Mouse (Mus musculus) forebrain, embryonic 14.5 days (tissue): ENCODE results near the gene Ugt2b37. TPM values are rescaled to one million over a fixed set of nuclear protein-coding genes. Genes with fewer than 3 reads are reported as not detected.
"Not testable (repeated sequence)": the region's sequence is repeated elsewhere in the genome, so short reads cannot be mapped to it uniquely, and the experiment has no call there.

Experiments used
- ATAC-seq: fragments of 200-750 bp; cut with Nextera tagmentation; 2 replicates; pipeline ENCODE4 v1.8.0; 2017; ENCODE audit warnings: mild to moderate bottlenecking, moderate library complexity
- DNase-seq: peaks from one replicate; pipeline ENCODE4 v3.0.0-alpha.2; 2015; ENCODE audit warnings: low spot score
- H3K27ac ChIP-seq: fragments of 300-500 bp; sonication (generic); 2 replicates; pipeline ENCODE4 v1.5.1; 2014; ENCODE audit warnings: low read depth, mild to moderate bottlenecking, control low read depth, low read length, moderate library complexity
- H3K27me3 ChIP-seq: fragments of 300-500 bp; sonication (generic); replicated peaks from 2 replicates; pipeline ENCODE4 v1.6.1; 2014; ENCODE audit warnings: low read length, control low read depth, mixed read lengths; ENCODE audit not compliant: control insufficient read depth, insufficient read depth
- H3K36me3 ChIP-seq: fragments of 300-500 bp; sonication (generic); 2 replicates; pipeline ENCODE4 v1.6.1; 2014; ENCODE audit warnings: low read length, control low read depth; ENCODE audit not compliant: control insufficient read depth, insufficient read depth
- H3K4me1 ChIP-seq: fragments of 300-500 bp; sonication (generic); 2 replicates; pipeline ENCODE4 v1.6.1; 2014; ENCODE audit warnings: antibody characterized with exemption, low read length, control low read depth; ENCODE audit not compliant: control insufficient read depth, insufficient read depth
- H3K4me2 ChIP-seq: fragments of 300-500 bp; sonication (generic); 2 replicates; pipeline ENCODE4 v1.6.1; 2014; ENCODE audit warnings: mild to moderate bottlenecking, control low read depth, low read length
- H3K4me3 ChIP-seq: fragments of 300-500 bp; sonication (generic); 2 replicates; pipeline ENCODE4 v1.5.1; 2014; ENCODE audit warnings: low read depth, low read length, control low read depth
- H3K9ac ChIP-seq: fragments of 300-500 bp; sonication (generic); 2 replicates; pipeline ENCODE4 v1.6.1; 2014; ENCODE audit warnings: mild to moderate bottlenecking, low read length, control low read depth, moderate library complexity
- H3K9me3 ChIP-seq: fragments of 300-500 bp; sonication (generic); replicated peaks from 2 replicates; pipeline ENCODE4 v1.6.1; 2016; ENCODE audit warnings: low read length, control low read depth, mixed read lengths; ENCODE audit not compliant: control insufficient read depth
- WGBS: fragments of 180-500 bp; shearing (Covaris S2); extraction: QIAGEN DNeasy Blood & Tissue Kit; methylation state at CpG from one replicate; pipeline ENCODE4 v1.1.7; 2014; 5-methylcytosine and 5-hydroxymethylcytosine counted together
- polyA plus RNA-seq: library from polyadenylated mRNA; unstranded; fragments of >200 nt; fragmentation: Nextera tagmentation; extraction: Ambion mirVana; gene quantifications from 2 replicates; pipeline ENCODE4 v1.2.1, GENCODE M21; 2014

Ugt2b37 gene
- not detected in 2 replicates for polyA plus RNA-seq

- DNase-seq, H3K9ac ChIP-seq, H3K4me1 ChIP-seq, H3K4me2 ChIP-seq, H3K27me3 ChIP-seq, H3K9me3 ChIP-seq, H3K27ac ChIP-seq, H3K4me3 ChIP-seq, ATAC-seq, H3K36me3 ChIP-seq: not testable (repeated sequence)
- WGBS, result 90% methylated on average over 3 of the region's 3 CpGs
Measured at GRCm38 (mm10) chr5:87254676-87255075, at the start of gene Ugt2b37. Ugt2b37 (minus strand) TSS chr5:87254804.

- H3K27me3 ChIP-seq, DNase-seq, H3K4me1 ChIP-seq, H3K4me2 ChIP-seq, H3K27ac ChIP-seq, H3K4me3 ChIP-seq, H3K9me3 ChIP-seq, ATAC-seq, H3K36me3 ChIP-seq, H3K9ac ChIP-seq: not testable (repeated sequence)
- 87% methylated on average over 4 of the region's 4 CpGs for WGBS
Measured at GRCm38 (mm10) chr5:87286180-87286579, 31.6 kb upstream of the Ugt2b37 start.

- not testable (repeated sequence) for DNase-seq, H3K4me3 ChIP-seq, ATAC-seq, H3K9me3 ChIP-seq, H3K9ac ChIP-seq, H3K27me3 ChIP-seq, H3K27ac ChIP-seq, H3K36me3 ChIP-seq, H3K4me2 ChIP-seq, H3K4me1 ChIP-seq
- 76% methylated on average over 4 of the region's 4 CpGs for WGBS
Measured at GRCm38 (mm10) chr5:87275986-87276385, 21.4 kb upstream of the Ugt2b37 start.

DNA sequence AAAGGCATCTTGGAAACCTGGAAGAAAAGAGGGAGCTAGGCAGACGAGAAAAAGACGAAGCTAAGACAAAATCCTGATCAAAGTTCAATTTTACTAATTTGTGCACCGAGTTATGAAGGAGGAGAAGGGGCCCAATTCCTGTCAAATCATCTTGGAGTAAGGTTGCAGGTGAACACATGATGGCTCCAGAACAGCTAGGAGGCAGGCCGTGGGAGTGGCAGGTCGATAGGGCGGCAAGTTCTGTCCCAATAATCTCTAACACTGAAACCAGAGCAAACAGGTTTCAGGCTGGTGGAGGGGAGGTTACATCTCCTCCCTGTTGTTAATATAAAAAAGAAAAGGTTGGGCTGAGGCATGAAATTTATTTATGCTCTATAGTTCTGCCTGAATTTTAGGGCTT lies 21.0 kb upstream of the Ugt2b37 start:
- no peak overlapping the region for H3K9ac ChIP-seq
- WGBS, result 88% methylated on average over 6 of the region's 6 CpGs
- ATAC-seq, result no peak
- H3K4me3 ChIP-seq, result no peak overlapping the region
- no peaks in the 10 kb centered on the region for H3K9me3 ChIP-seq
- H3K36me3 ChIP-seq, result no peaks in the 10 kb centered on the region
- no peaks in the 10 kb centered on the region for H3K4me1 ChIP-seq
- no peak overlapping the region for H3K4me2 ChIP-seq
- DNase-seq, result no peak
- H3K27me3 ChIP-seq, result no peaks in the 10 kb centered on the region
- H3K27ac ChIP-seq, result no peak overlapping the region

DNA sequence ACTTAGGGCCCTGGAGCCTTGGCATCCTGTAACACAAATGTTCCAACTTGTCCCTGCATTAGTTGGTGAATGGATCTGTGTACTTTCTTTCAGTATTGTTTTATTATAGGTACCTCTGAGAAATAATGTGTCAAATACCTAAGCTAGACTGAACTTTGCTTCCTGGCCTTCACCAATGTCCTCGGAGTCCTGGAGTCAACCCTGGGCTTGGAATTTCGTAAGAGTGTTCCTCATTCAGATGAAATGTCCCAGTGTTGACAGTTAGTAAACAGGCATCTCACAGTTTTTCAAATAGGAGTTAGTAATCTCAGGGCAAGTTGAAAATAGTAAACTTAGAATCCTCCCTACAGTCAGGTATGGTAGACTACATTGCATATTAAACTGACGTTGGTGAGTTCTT lies 1.2 kb upstream of the Ugt2b37 start:
- H3K27me3 ChIP-seq, result no peaks in the 10 kb centered on the region
- H3K9ac ChIP-seq, result no peak overlapping the region
- 86% methylated on average over 3 of the region's 3 CpGs for WGBS
- no peaks in the 10 kb centered on the region for H3K36me3 ChIP-seq
- no peak overlapping the region for H3K4me3 ChIP-seq
- no peak for ATAC-seq
- H3K27ac ChIP-seq, result no peak overlapping the region
- no peaks in the 10 kb centered on the region for H3K4me1 ChIP-seq
- H3K4me2 ChIP-seq, result no peak overlapping the region
- H3K9me3 ChIP-seq, result no peaks in the 10 kb centered on the region
- DNase-seq, result no peak

DNA sequence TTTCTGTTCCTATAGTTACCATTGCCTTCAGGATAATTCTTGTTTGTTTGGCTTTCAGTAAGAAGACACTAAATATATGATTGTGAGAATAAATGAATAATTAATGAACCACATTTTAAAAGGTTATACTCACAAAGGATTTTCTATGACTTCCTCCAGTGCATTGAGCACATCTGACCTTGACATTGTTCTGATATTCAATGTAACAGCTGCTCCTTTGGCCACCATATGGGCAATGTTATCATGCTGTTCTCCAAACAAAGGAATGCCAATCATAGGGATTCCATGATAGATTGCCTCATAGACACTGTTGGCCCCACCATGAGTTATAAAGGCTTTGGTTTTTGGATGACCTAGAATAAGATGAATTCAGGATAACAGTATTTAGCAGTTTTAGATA lies 12.5 kb downstream of the Ugt2b37 start:
- not testable (repeated sequence) for H3K27ac ChIP-seq, H3K9ac ChIP-seq, H3K9me3 ChIP-seq, H3K4me1 ChIP-seq, H3K4me2 ChIP-seq, ATAC-seq, DNase-seq, H3K36me3 ChIP-seq, H3K27me3 ChIP-seq, H3K4me3 ChIP-seq

DNA sequence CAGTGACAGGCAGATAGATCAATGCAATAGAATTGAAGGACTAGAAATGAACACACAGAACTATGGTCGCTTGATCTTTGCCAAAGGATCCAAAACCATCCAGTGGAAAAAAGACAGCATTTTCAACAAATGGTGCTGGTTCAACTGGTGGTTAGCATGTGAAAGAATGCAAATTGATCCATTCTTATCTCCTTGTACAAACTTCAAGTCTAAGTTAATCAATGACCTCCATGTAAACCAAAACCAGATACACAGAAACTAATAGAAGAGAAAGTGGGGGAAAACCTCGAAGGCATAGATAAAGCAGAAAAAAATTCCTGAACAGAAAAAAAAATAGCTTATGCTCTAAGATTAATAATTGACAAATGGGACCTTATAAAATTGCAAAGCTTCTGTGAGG lies 58.2 kb downstream of the Ugt2b37 start:
- H3K27me3 ChIP-seq, H3K27ac ChIP-seq, ATAC-seq, H3K4me1 ChIP-seq, H3K9me3 ChIP-seq, H3K4me2 ChIP-seq, H3K36me3 ChIP-seq, DNase-seq, H3K4me3 ChIP-seq, H3K9ac ChIP-seq: not testable (repeated sequence)
- 83% methylated on average over 2 of the region's 2 CpGs for WGBS

Other genes with a start within 250 kb of the Ugt2b37 start
- not detected in 2 replicates for gene Ugt2b36, start 162.2 kb downstream of the Ugt2b37 start, polyA plus RNA-seq
- 0.09 TPM in 1 of 2 replicates, not detected in the other for gene Ugt2b5, start 114.5 kb downstream of the Ugt2b37 start, polyA plus RNA-seq
- gene Ugt2a3, start 82.4 kb upstream of the Ugt2b37 start, polyA plus RNA-seq, result not detected in 2 replicates
- gene Ugt2b38, start 169.4 kb upstream of the Ugt2b37 start, polyA plus RNA-seq, result not detected in 2 replicates
- not detected in 2 replicates for gene Ugt2a2, start 227.5 kb upstream of the Ugt2b37 start, polyA plus RNA-seq
- not detected in 2 replicates for gene Gm43638, start 232.0 kb upstream of the Ugt2b37 start, polyA plus RNA-seq
- not detected in 2 replicates for gene Ugt2a1, start 236.1 kb upstream of the Ugt2b37 start, polyA plus RNA-seq